Mouse (Mus musculus) kidney, adult 2 months (tissue): Measurements from ENCODE around the gene Cygb.
"Not testable (repeated sequence)": the region's sequence is repeated elsewhere in the genome, so short reads cannot be mapped to it uniquely, and the experiment has no call there.

Source experiments
- CTCF ChIP-seq: fragments of 200-500 bp; conservative IDR thresholded peaks from 2 replicates; pipeline ENCODE4 v1.5.1; 2011; ENCODE audit warnings: low read depth, mild to moderate bottlenecking, control low read depth, low read length, moderate library complexity, mixed read lengths; ENCODE audit not compliant: insufficient read depth, insufficient read length
- POLR2A ChIP-seq: fragments of 200-500 bp; IDR thresholded peaks from one replicate; pipeline ENCODE4 v1.6.1; 2011; ENCODE audit warnings: low read depth, low read length, control low read depth

DNA sequence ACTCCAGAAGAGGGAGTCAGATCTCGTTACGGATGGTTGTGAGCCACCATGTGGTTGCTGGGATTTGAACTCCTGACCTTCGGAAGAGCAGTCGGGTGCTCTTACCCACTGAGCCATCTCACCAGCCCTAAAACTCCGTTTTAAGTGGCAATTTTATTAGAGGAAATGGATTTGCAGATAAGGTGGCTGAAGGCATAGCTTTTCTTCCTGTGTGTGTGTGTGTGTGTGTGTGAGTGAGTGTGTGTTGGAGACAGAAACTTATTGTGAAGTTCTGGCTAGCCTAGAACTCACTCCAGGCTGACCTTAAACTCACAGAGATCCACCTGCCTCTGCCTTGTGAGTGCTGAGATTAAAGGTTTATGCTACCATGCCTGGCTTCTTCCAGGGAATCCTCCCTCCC, 12.9 kb upstream of the Cygb start:
- TF ChIP-seq POLR2A, CTCF: not testable (repeated sequence)
